Mouse (Mus musculus): Measurements from ENCODE around the gene Drp2.

Drp2 gene

DNA sequence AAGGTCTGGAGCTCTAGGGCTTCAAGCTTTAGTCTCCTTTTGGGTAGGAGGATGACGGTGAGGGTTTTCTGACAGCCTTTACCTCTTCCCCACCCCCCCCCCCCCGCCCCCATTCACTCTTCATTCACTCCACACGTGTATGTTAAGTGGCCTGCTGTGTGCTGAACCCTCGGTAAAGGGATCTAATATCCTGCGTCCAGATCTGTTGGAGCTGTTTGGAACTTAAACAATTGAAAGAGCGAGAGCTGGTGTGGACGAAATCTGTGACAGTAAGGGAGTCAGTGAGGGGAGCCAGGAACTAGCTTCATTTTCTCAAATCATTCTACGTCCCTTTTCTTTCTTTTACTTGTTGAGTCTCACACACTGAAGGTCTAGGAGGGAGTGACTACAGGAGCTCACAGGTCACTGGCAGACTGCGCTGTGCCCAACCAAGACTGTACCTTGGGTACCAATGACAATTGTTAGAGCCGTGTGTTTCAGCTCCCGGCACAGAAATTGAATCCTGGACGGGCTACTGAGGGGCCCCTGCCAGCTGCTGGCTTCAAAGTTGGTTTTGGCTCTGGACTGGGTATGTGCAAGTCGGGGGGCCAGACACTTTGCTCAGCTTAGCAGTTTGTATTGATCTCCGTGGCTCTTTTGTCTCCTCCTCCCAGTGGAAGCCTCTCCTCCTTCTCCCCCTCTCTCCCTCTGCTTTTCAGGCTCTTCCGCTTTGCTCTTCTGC lies at the start of gene Drp2:
Drp2 (plus strand) TSS at position 689 of the 721 bp plus-strand sequence.
- no peak for DNase-seq

DNA sequence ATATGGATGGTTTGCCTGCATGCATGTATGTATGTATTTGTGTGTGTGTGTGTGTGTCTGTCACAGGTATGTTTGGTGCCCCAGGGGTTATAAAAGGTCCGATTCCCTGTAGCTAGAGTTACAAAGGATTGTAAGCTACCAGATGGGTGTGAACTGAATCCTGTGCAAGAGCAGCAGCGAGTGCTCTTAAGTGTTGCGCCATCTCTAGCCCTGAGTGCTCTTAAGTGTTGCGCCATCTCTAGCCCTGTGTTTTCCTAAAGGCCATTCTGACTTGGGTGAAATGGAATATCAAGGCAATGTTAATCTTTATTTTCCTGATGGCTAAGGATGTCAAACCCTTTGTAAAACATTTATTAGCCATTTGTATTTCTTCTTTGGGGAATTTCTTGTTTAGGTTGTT lies 45.0 kb upstream of the Drp2 start:
- DNase-seq = peak; percentile 82

DNA sequence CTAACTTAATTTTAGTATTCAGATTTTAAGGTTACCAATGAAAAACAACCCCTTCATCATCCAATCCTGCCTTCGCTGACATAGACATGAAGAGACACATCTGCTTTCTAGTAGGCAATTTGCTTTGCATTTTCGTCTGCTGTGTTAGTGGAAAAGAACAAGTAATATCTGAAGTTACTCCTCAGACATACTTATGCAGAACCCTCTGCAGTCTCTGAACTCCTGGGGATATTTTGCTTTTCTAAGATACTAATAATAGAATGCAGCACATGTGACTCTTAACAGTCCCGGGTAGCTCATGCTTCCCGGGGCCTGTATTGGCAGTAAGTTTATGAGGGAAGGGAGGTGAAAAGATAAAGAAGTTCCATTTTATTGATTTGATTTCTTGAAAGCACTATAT lies 42.2 kb upstream of the Drp2 start:
- no peak for DNase-seq

DNA sequence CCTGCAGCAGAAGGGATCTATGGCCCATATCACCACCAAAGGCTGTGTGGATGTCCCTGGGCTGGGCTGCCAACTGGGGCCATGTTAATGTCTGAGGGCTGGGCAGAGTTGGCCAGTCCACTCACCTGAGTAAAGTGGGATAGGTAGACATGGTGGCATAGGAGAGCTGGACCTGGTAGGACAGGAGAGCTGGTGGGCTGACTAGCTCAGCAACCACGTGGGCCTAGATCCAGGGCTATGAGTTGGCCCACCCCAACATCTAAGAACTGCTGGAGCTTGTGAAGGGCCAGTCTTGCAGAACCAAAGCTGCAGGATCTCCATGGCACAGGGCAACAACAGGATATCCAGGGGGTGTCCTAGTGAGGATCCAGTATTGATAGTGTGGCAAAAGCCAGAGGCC lies 38.9 kb upstream of the Drp2 start:
- DNase-seq = no peak

DNA sequence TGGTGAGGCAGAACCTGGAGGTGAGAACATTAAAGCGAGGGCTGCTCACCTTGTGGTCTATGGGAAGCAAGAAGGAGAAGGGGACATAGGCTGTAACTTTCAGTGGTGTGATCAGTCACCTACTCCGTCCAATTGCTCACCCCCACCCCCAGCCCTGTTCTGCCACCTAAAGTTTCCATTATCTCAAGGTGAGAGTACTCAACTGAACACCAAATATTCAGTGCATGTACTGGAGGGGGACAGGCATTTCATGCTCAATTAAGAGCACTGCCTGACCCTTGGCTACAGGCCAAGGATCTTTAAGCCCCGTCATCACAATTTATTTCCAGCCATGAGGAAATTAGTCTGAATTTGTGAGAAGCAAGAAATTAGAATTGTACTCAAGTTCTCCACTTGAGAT lies 37.8 kb upstream of the Drp2 start:
- peak; percentile 11 for DNase-seq

DNA sequence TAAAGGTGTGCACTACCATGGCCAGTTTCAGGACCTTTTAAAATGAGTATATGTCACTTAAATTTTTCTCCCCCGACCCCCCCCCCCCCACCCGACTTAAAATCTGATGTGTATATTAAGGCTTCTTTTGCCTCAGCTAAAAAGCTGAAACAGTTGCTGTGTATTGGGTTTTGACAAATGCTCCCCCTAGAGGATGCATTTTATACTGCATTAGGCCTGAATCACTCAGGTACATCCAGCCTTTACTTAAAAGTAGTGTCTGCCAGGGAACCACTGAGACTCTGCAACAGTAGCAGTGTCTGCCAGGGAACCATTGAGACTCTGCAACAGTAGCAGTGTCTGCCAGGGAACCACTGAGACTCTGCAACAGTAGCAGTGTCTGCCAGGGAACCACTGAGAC lies 33.1 kb upstream of the Drp2 start:
- DNase-seq = no peak

DNA sequence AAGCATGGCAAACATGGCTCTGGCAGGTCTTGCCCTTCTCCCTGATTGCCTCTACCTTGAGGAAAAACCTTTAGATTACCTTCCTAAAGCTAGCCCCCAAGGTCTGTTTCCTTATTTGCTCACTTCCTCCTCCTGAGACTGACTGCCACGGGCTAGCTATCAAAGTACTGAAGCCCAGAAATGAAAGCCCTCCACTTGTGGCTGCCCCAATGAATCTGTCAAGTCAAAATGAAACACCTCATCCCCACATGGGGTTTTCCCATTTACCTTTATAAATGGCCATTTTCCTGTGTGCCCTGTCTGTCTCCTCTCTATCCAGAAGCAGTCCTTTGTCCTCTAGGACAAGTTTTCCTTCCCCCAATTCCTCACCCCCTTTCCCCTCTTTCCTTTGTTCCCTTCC lies 30.2 kb upstream of the Drp2 start:
- DNase-seq = no peak

DNA sequence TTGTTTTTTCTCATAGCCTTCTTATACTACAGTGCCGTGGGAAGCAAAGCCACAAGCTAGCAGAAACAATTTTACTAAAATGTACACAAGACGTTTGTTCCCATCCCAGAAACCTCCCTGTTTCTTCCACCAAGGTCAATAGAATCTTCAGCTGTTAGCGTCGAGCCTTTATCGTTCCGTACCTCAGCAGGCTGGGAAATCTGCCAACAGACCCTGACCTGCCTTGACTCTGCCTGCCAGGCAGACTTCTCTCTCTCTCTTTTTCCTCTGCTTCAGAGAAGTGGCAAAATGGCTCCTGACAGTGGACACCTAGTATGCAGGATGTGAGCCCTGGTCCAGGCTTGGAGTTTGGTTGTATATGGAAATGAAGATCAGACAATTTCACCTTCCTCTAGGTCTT lies 19.5 kb upstream of the Drp2 start:
- DNase-seq = no peak

DNA sequence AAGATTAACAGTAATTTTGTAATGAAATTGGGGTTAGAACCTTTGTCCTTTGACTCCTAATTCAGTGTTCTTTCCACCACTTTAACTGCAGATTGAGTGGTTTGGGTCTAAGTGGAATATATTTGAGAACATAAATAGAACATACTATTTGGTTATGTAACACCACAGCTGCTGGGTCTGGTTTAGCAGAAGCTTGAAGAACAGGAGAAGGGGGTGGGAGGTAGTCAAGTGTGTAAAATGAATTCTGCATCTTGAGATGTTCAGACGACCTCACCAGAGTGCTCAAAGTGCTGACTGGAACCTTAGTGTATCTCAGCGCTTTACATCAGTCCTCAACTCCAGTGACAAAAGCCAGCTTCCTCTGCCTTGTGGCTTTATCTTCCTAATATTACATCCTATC lies 5.4 kb upstream of the Drp2 start:
- no peak for DNase-seq

DNA sequence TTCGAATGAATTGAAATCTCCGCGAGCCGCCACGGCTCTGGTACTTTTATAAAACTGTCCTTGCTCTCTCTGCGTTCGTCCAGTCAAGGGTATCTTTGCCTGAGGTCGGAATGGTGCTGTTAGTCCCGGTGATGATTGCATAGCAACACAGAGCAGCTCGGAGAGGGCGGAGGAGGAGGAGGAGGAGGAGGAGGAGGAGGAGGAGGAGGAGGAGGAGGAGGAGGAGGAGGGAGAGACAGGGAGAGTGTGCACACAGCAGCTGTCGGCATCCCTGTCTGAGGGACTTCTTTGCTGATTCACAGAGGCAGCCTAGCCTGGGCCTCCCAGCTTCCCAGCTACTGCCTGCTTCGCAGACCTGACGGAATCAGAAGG lies 219 bp downstream of the Drp2 start:
- no peak for DNase-seq

DNA sequence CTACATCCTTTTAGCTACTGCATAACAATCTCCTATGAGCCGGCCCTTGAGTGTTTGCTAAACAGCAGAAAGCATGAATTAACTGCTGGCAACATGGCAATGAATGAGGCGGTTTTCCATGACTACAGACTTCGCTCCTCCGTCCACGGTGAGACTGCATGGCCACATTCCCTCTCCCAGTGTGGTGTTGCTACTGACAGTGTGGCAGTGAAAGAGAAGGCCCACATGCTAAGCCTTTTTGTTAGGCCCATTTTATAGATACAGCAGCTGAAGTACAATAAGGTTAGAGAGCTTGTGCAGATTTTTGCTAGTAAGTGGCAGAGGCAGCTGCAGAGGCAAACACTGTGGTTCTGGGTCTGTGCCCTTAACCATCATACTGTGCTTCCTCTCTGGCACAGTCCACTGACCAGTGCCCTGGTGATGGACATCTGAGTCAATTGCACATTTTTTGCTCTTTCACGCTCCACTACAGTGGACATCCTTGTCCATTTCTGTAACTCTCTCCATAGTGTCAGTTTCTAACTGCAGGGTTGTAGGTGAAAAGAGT lies 5.1 kb downstream of the Drp2 start:
- no peak for DNase-seq

DNA sequence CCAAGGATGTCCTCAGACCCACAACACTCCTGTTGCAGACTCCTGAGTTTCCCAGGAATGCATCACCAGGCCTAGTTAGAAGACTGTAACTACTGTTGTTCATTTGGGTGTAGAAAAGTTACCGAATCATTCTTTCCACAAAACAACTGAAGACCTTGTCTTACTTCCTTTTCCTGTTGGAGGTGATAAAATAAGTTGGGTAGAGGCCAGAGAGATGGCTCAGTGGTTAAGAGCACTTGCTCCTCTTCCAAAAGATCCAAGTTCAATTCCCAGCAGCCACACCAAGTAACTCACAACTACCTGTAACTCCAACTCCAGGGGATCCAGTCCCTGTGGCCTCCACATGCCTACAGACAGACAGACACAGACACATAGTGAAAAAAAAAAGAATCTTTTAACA lies 7.7 kb downstream of the Drp2 start:
- DNase-seq = no peak

DNA sequence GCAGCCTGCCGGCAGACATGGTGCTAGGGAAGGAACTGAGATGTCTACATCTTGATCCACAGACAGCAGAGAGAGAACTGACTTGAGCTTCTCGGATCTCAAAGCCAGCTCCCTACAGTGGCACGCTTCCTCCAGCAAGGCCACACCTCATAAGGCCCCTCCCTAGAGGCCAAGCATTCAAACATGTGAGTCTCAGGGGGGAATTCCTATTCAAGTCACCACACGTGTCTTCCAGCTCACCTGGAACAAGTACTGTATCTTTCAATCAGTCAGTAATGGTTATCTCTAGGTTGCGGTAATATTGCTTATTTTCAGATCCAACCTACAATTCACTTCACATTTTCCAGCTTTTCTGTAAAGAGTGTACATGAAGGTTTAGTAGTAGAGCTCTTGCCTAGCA lies 15.7 kb downstream of the Drp2 start:
- no peak for DNase-seq

DNA sequence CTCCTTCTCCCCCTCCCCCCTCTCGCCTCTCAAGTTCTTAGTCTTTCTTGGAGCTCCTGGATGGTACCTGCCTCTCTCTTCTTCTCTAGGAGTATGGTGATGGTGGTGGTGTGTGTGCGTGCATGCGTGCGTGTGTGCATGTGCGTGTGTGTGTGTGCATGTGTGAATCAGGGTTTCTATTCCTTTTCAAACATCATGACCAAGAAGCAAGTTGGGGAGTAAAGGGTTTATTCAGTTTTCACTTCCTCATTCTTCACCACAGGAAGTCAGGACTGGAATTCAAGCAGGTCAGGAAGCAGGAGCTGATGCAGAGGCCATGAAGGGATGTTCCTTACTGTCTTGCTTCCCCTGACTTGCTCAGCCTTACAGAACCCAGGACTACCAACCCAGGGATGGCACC lies 19.9 kb downstream of the Drp2 start:
- DNase-seq = no peak

DNA sequence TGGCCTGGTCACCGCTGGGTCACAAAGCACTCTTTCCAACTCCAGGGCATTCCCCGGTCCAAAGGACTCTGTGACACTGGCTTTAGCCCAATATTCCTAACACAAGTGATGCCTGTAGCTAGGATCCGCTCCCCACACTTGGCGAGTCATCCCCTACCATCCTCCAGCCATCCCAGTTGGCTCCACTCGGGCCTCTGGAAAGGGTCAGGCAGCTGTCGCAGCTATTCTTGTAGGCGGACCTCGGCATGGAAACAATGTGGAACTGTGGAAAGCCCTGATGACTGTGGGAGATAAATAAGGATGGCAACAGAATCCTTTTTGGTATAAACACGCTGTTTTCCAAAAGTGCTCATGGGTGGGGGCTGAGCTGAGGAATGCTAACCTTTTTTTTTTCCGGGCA lies 21.4 kb downstream of the Drp2 start:
- no peak for DNase-seq

DNA sequence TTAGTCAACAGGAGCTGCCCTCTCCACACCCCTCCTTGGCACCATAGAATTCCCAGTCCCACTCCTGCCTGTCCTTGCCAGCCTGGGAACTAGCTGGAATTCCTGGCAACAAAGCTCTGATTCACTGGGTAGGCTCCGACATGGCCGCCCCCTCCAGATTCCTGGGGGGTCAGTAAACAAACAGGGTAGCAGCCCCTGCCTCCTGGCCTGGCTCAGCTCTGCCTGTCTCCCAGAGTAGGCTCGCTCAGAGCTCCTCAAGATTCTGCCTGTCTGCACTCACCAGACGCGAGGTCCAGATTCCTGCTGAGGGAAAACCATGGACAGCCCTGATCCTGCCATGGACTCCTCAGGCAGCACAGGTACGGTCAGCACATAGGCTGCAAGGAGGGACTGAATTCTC lies 22.5 kb downstream of the Drp2 start:
- DNase-seq = no peak

DNA sequence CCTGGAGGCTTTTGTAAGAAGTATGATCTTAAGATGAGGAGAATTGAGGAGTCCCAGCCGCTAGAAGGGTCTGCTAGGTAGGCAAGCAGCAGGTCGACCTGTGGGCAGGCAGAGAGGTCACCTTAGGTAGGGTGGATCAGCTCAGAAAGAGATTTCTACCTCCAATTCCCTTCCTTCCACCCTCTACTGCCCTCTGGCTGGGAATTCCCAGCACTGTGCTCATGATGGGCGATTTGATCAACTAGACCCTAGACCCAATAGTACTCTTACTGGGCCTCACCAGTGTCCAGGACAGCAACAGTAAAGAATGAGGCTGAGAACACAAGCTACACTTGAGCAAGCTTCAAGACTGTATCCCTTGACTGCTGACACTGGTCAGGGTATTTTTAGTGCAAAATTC lies 23.0 kb downstream of the Drp2 start:
- no peak for DNase-seq

DNA sequence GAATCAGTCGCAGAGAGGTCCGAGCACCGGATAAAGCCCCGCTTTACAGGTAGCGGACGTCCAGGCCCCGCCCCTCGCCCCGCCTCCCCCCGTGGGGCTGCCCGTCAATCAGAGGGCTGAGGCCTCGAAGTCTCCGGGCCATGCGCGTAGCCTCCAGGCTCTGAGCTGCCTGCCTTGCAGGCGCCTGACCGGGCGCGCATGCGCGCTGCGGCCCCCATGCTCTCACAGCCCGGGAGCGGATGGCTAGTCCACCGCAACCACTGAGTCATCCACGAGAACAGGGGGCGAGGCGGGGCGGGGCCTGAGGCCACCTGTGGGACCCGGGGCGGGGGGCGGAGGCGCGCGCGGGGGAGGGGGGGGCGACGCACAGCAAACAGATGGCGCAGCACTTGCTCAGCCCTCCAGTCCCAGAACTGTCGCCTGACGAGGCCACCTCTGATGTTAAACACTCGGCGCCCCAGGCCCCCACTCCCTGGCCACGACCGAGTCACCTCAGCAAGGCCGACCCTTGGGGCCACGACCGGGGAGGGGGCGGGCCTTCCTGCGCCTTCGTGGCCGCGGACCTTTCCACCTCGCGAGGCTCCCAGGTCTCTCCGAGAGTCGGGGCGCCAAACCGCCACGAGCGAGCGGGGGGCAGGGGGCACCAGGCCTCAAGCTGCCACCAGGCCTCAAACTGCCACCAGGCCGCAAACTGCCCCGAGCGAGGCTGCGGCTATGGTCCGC lies 70.8 kb downstream of the Drp2 start:
- DNase-seq = no peak

DNA sequence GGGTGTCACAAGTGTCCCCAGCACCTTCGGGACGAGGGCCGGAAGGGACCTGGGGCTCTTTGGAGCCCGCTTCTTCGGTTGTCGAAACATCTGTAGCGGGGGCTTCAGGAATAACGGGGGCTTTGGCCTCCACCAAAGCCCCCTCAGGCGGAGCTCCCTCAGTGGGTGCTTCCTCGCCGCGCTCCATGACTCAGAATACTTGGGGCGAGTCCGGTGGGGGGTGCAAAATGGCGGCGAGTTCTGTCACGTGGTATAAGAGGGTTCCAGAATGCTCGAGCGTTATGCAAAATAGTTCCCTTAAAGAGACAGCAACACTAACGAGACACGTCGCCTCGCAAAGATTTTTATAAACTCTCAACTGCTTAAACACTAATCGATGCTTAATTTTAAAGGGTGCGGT lies 71.9 kb downstream of the Drp2 start, which contains the start of gene Taf7l:
Taf7l (minus strand) TSS at position 201 of the 400 bp plus-strand sequence.
- DNase-seq = no peak

DNA sequence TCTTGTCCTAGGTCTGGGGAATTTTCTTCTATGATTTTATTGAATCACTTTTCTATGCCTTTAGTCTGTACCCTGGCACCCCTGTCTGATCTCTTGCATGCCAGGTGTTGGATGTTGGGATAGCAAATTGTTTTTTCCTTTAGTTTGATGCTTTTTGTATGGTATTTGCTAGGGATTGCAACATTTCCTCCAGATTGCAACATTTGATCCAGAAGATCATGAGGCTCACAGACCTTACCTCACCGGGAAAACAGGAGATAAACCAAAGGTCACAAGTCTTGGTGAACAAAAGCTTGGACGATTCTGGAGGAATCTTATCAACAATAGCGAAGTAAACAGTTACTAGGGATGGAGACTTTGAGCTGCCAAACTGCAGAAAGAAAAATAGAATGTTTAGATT lies 77.4 kb downstream of the Drp2 start:
- no peak for DNase-seq

DNA sequence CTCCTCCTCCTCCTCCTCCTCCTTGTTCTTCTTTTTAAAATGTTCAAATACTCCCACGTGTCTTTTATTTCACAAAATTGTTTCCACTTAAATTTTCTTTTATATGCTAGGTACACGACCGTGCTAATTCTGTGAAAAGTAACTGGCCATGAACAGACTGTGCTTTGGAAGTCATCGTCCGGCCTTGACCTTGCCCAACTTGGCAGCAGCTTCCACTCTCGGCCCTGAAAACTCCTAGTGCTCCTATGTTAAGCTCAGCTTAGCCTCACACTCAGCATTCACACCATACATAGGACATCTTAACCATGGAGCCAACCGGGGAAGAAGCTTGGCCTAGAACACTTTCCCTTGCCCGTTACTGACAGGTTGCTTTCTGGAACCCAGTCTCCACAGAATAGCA lies 96.3 kb downstream of the Drp2 start:
- DNase-seq = no peak

Measured in lung, postnatal 36 days (tissue).